Mouse (Mus musculus): ENCODE results near the gene Mfge8.
A peak's percentile ranks its signal among the peaks of the same experiment; 100 is the strongest.

Gene Mfge8

GRCm38 (mm10) chr7:79148711-79149266 is at the start of gene Mfge8:
Mfge8 (minus strand) TSS chr7:79149060.
- DNase-seq (ENCODE audit: low spot score in 2 of 2): peak; percentile 73 to 74

GRCm38 (mm10) chr7:79194560-79195413 is 45.9 kb upstream of the Mfge8 start:
- no peak for DNase-seq (ENCODE audit: low spot score in 2 of 2)

GRCm38 (mm10) chr7:79193936-79194335 is 45.1 kb upstream of the Mfge8 start:
- DNase-seq (ENCODE audit: low spot score in 2 of 2): no peak

- no peak for DNase-seq (ENCODE audit: low spot score in 2 of 2)
Measured at GRCm38 (mm10) chr7:79191501-79191900, 42.6 kb upstream of the Mfge8 start.

GRCm38 (mm10) chr7:79190592-79190991 is 41.7 kb upstream of the Mfge8 start:
- DNase-seq (ENCODE audit: low spot score in 2 of 2): peak in 1 of 2 experiments; percentile 4

GRCm38 (mm10) chr7:79189211-79189610 is 40.4 kb upstream of the Mfge8 start:
- DNase-seq (ENCODE audit: low spot score in 2 of 2): no peak

- DNase-seq (ENCODE audit: low spot score in 2 of 2): no peak
Measured at GRCm38 (mm10) chr7:79187591-79187990, 38.7 kb upstream of the Mfge8 start.

GRCm38 (mm10) chr7:79183417-79183816 is 34.6 kb upstream of the Mfge8 start:
- no peak for DNase-seq (ENCODE audit: low spot score in 2 of 2)

GRCm38 (mm10) chr7:79173800-79174199 is 24.9 kb upstream of the Mfge8 start:
- no peak for DNase-seq (ENCODE audit: low spot score in 2 of 2)

- DNase-seq (ENCODE audit: low spot score in 2 of 2): no peak
Measured at GRCm38 (mm10) chr7:79171782-79172181, 22.9 kb upstream of the Mfge8 start.

- DNase-seq (ENCODE audit: low spot score in 2 of 2): no peak
Measured at GRCm38 (mm10) chr7:79167006-79167562, 18.2 kb upstream of the Mfge8 start.

- no peak for DNase-seq (ENCODE audit: low spot score in 2 of 2)
Measured at GRCm38 (mm10) chr7:79159406-79159805, 10.5 kb upstream of the Mfge8 start.

- DNase-seq (ENCODE audit: low spot score in 2 of 2): no peak
Measured at GRCm38 (mm10) chr7:79149522-79149921, 662 bp upstream of the Mfge8 start.

- no peak for DNase-seq (ENCODE audit: low spot score in 2 of 2)
Measured at GRCm38 (mm10) chr7:79147931-79148653, 768 bp downstream of the Mfge8 start.

GRCm38 (mm10) chr7:79147011-79147837 is 1.6 kb downstream of the Mfge8 start:
- DNase-seq (ENCODE audit: low spot score in 2 of 2): no peak

- DNase-seq (ENCODE audit: low spot score in 2 of 2): peak; percentile 43 to 53
Measured at GRCm38 (mm10) chr7:79140897-79141296, 8.0 kb downstream of the Mfge8 start.

- no peak for DNase-seq (ENCODE audit: low spot score in 2 of 2)
Measured at GRCm38 (mm10) chr7:79139891-79140591, 8.8 kb downstream of the Mfge8 start.

- no peak for DNase-seq (ENCODE audit: low spot score in 2 of 2)
Measured at GRCm38 (mm10) chr7:79139328-79139824, 9.5 kb downstream of the Mfge8 start.

- DNase-seq (ENCODE audit: low spot score in 2 of 2): no peak
Measured at GRCm38 (mm10) chr7:79133391-79133790, 15.5 kb downstream of the Mfge8 start.

- DNase-seq (ENCODE audit: low spot score in 2 of 2): no peak
Measured at GRCm38 (mm10) chr7:79130843-79131444, 17.9 kb downstream of the Mfge8 start, which contains the start of gene Hapln3. Hapln3 (minus strand) TSS chr7:79131018.

Measured in natural killer cell, adult 2 months (primary cell).